ENCODE assay signal across 23 mouse cellular contexts in the genomic region with DNA sequence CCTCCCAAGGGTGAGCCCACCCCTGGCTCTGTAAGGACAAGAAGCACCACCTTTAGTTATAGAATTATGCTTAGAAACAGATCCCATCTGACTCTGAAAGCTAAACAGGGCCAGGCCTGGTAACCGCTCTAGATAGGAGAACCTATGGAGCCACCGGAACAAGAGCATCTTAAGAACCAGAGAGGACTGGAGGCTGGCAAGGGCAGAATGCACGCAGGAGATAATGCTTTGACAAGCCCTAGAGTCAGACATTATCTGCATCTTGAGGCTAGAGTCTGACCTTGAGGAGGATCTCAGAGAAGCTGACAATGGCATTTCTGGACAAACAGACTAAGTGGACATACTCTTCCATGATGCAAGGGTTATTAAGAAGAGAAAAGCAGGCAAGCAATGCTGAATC. TPM values are rescaled to one million over a fixed set of nuclear protein-coding genes. Genes with fewer than 3 reads are reported as not detected.
A peak's percentile ranks its signal among the peaks of the same experiment; 100 is the strongest.
DNase-seq lines count a peak whose midpoint lies in the region; ATAC-seq and TF ChIP-seq lines count a peak whose summit lies in the region.
"Had no signal": no experiment of that assay in that cellular context is flagged by ENCODE, and none has a peak within 500 bp of the region (broad histone marks: within the 10 kb centered on the region; RNA-seq: fewer than 3 reads in every experiment).

No protein-coding gene starts in this region.

- peak overlapping the region; percentile 3; the same call in 1 of the 2 replicates for H3K9ac ChIP-seq in liver, embryonic 12.5 days
- H3K9ac ChIP-seq in liver, embryonic 16.5 days (ENCODE audit: low read depth, low read length), result no peak overlapping the region
- H3K9ac ChIP-seq: embryonic facial prominence, embryonic 12.5 days; forebrain, embryonic 13.5 days; forebrain, postnatal 0 days; heart, embryonic 15.5 days; hindbrain, embryonic 13.5 days had no signal

- ATAC-seq in erythroid progenitor cell, adult 5-6 weeks (replicated peaks; ENCODE audit: low FRiP score, poor library complexity, severe bottlenecking), result peak; percentile 64
- ATAC-seq in liver, embryonic 12.5 days, result peak; percentile 81
- ATAC-seq in liver, embryonic 16.5 days (ENCODE audit: low read depth), result peak; percentile 81
- ATAC-seq: activated CD4-positive, CD25-positive, alpha-beta regulatory T cell, adult 4 months; forebrain, embryonic 13.5 days; forebrain, postnatal 0 days; hindbrain, postnatal 0 days; Patski had no signal

- WGBS in liver, embryonic 12.5 days (ENCODE audit: insufficient replicate concordance), result 35% methylated on average over 3 of the region's 3 CpGs
- 27% methylated on average over 3 of the region's 3 CpGs for WGBS in liver, embryonic 16.5 days (ENCODE audit: insufficient replicate concordance)
- 94% methylated on average over 3 of the region's 3 CpGs for WGBS in small intestine, adult 2 months

- peaks cover 99% of the 10 kb centered on the region for H3K36me3 ChIP-seq in liver, embryonic 12.5 days
- H3K36me3 ChIP-seq in liver, embryonic 16.5 days (ENCODE audit: control insufficient read depth, insufficient read depth), result peaks cover 32% of the 10 kb centered on the region
- H3K36me3 ChIP-seq in small intestine, adult 2 months (ENCODE audit: control insufficient read depth, insufficient read depth, low read length), result peaks cover 84% of the 10 kb centered on the region

- no peak overlapping the region for H3K4me3 ChIP-seq in liver, embryonic 12.5 days
- H3K4me3 ChIP-seq in liver, embryonic 16.5 days (ENCODE audit: low read depth, low read length), result no peak overlapping the region
- no peak overlapping the region for H3K4me3 ChIP-seq in small intestine, adult 2 months (ENCODE audit: low read depth, low read length)
- H3K4me3 ChIP-seq: embryonic facial prominence, embryonic 12.5 days; forebrain, embryonic 13.5 days; heart, adult 2 months; heart, embryonic 15.5 days; hindbrain, embryonic 13.5 days had no signal

- H3K27me3 ChIP-seq in liver, embryonic 12.5 days (replicated peaks), result no peaks in the 10 kb centered on the region
- no peaks in the 10 kb centered on the region for H3K27me3 ChIP-seq in liver, embryonic 16.5 days (ENCODE audit: control insufficient read depth, insufficient read depth, low read depth, low read length)
- no peaks in the 10 kb centered on the region for H3K27me3 ChIP-seq in small intestine, adult 2 months (ENCODE audit: control insufficient read depth, insufficient read depth, low read length)
- H3K27me3 ChIP-seq: CH12.LX; embryonic facial prominence, embryonic 12.5 days; forebrain, embryonic 13.5 days; heart, embryonic 15.5 days; hindbrain, embryonic 13.5 days; Patski had no signal

- peaks cover 44% of the 10 kb centered on the region for H3K4me1 ChIP-seq in liver, embryonic 12.5 days
- peaks cover 26% of the 10 kb centered on the region for H3K4me1 ChIP-seq in liver, embryonic 16.5 days (ENCODE audit: control insufficient read depth, low read depth, low read length)
- peaks cover 30% of the 10 kb centered on the region for H3K4me1 ChIP-seq in small intestine, adult 2 months (ENCODE audit: control insufficient read depth, insufficient read depth, insufficient read length, low read length)
- H3K4me1 ChIP-seq: embryonic facial prominence, embryonic 12.5 days; forebrain, embryonic 13.5 days; heart, embryonic 15.5 days; hindbrain, embryonic 13.5 days had no signal

- peak overlapping the region; percentile 58; the same call in 1 of the 2 replicates for H3K27ac ChIP-seq in liver, embryonic 12.5 days
- peak overlapping the region; percentile 52 for H3K27ac ChIP-seq in liver, embryonic 16.5 days (ENCODE audit: low read length)
- H3K27ac ChIP-seq in small intestine, adult 2 months (ENCODE audit: insufficient read depth, low read depth, low read length), result peak overlapping the region; percentile 37; the same call in 1 of the 2 replicates
- H3K27ac ChIP-seq: embryonic facial prominence, embryonic 12.5 days; forebrain, embryonic 13.5 days; heart, adult 2 months; heart, embryonic 15.5 days; hindbrain, embryonic 13.5 days; hindbrain, postnatal 0 days had no signal

- no peak overlapping the region for H3K4me2 ChIP-seq in liver, embryonic 12.5 days
- H3K4me2 ChIP-seq in liver, embryonic 16.5 days (ENCODE audit: low read depth, low read length), result no peak overlapping the region
- H3K4me2 ChIP-seq: embryonic facial prominence, embryonic 12.5 days; forebrain, embryonic 13.5 days; heart, embryonic 11.5 days; heart, embryonic 15.5 days; hindbrain, embryonic 13.5 days had no signal

- no peak for TF ChIP-seq POLR2A in small intestine, adult 2 months (IDR thresholded peaks at IDR 0.05; ENCODE audit: low read depth, low read length)

- H3K9me3 ChIP-seq in liver, embryonic 12.5 days (replicated peaks), result no peaks in the 10 kb centered on the region
- H3K9me3 ChIP-seq in liver, embryonic 16.5 days (replicated peaks; ENCODE audit: control insufficient read depth, low read length), result no peaks in the 10 kb centered on the region
- H3K9me3 ChIP-seq: embryonic facial prominence, embryonic 12.5 days; forebrain, embryonic 13.5 days; heart, embryonic 15.5 days; hindbrain, embryonic 13.5 days had no signal

- no peak for DNase-seq in thymus, adult 18-20 months
- DNase-seq in frontal cortex, adult 2 months (ENCODE audit: extremely low spot score in 1 of 2, low spot score in 1 of 2), result no peak
- no peak for DNase-seq in testis, postnatal 10 days (ENCODE audit: low spot score)
- DNase-seq: adrenal gland, postnatal 14 days; cerebellum, adult 18-20 months; cerebellum, adult 9-11 months; forebrain, postnatal 0 days; gastrocnemius, postnatal 10 days; heart, adult 2 months; heart, postnatal 14 days had no signal

- TF ChIP-seq CTCF in small intestine, adult 2 months (IDR thresholded peaks at IDR 0.05; ENCODE audit: extremely low read depth, insufficient read length, insufficient replicate concordance, low read depth, low read length), result no peak

RNA-seq across cellular contexts. Expression of a gene that starts 14.5 kb away (rescaled TPM):
- 38.6 and 85.1 TPM in 2 replicates for total RNA-seq in erythroid progenitor cell, adult 5-6 weeks (2015; ENCODE audit: low replicate concordance)
- 49.4 and 69.4 TPM in 2 replicates for total RNA-seq in erythroid progenitor cell, adult 5-6 weeks (2017; ENCODE audit: low replicate concordance)
- polyA plus RNA-seq in liver, embryonic 12.5 days (2016; fragmentation: Nextera tagmentation; extraction: Ambion mirVana), result 10.7 and 12.6 TPM in 2 replicates
- 5.4 and 7.6 TPM in 2 replicates for polyA plus RNA-seq in liver, embryonic 16.5 days (2015; fragmentation: Nextera tagmentation; extraction: Ambion mirVana)
- polyA plus RNA-seq in small intestine, adult 2 months (2012; rRNA removed), result 34.6 and 99.1 TPM in 2 replicates
- polyA plus RNA-seq in frontal cortex, adult 2 months (2012; rRNA removed), result 51.5 and 66.9 TPM in 2 replicates
